Mouse (Mus musculus): ENCODE measurements at regions not wholly inside any gene's neighbourhood (a gene's known extent, or its start where the extent isn't known, plus 50 kb on each side); places are given as distances from the start of the nearest gene placed in this dataset.

GRCm38 (mm10) chr7:73306728-73307127, 68.6 kb upstream of the Rgma start:
- 61% methylated on average over 5 of the region's 5 CpGs for WGBS (ENCODE audit: insufficient replicate concordance)
- no peak overlapping the region for H3K27ac ChIP-seq (ENCODE audit: low read depth, low read length)
- no peak for ATAC-seq (replicated peaks; ENCODE audit: insufficient number of reproducible peaks, low FRiP score, low TSS enrichment)
- no peaks in the 10 kb centered on the region for H3K4me1 ChIP-seq (ENCODE audit: control insufficient read depth, insufficient read depth, low read length)
- no peaks in the 10 kb centered on the region for H3K36me3 ChIP-seq (ENCODE audit: control insufficient read depth, insufficient read depth, low read length)
- no peaks in the 10 kb centered on the region for H3K9me3 ChIP-seq (replicated peaks; ENCODE audit: control insufficient read depth, low read length)
- no peak overlapping the region for H3K9ac ChIP-seq (ENCODE audit: low read depth, low read length)
- no peak overlapping the region for H3K4me2 ChIP-seq
- H3K4me3 ChIP-seq (ENCODE audit: low read depth, low read length), result no peak overlapping the region
- peaks cover 18% of the 10 kb centered on the region for H3K27me3 ChIP-seq (ENCODE audit: control insufficient read depth, insufficient read depth, low read length)

- H3K4me2 ChIP-seq, result no peak overlapping the region
- peaks cover 24% of the 10 kb centered on the region for H3K27me3 ChIP-seq (ENCODE audit: control insufficient read depth, insufficient read depth, low read length)
- no peaks in the 10 kb centered on the region for H3K4me1 ChIP-seq (ENCODE audit: control insufficient read depth, insufficient read depth, low read length)
- no peak for ATAC-seq (replicated peaks; ENCODE audit: insufficient number of reproducible peaks, low FRiP score, low TSS enrichment)
- H3K27ac ChIP-seq (ENCODE audit: low read depth, low read length), result no peak overlapping the region
- H3K36me3 ChIP-seq (ENCODE audit: control insufficient read depth, insufficient read depth, low read length), result no peaks in the 10 kb centered on the region
- no peak overlapping the region for H3K9ac ChIP-seq (ENCODE audit: low read depth, low read length)
- WGBS (ENCODE audit: insufficient replicate concordance), result 40% methylated on average over 13 of the region's 13 CpGs
- H3K4me3 ChIP-seq (ENCODE audit: low read depth, low read length), result no peak overlapping the region
- H3K9me3 ChIP-seq (replicated peaks; ENCODE audit: control insufficient read depth, low read length), result no peaks in the 10 kb centered on the region
These were observed 67.5 kb upstream of the Rgma start for GRCm38 (mm10) chr7:73307586-73308490.

- 54% methylated on average over 7 of the region's 7 CpGs for WGBS (ENCODE audit: insufficient replicate concordance)
- no peak overlapping the region for H3K4me2 ChIP-seq
- no peaks in the 10 kb centered on the region for H3K9me3 ChIP-seq (replicated peaks; ENCODE audit: control insufficient read depth, low read length)
- H3K4me3 ChIP-seq (ENCODE audit: low read depth, low read length), result no peak overlapping the region
- no peaks in the 10 kb centered on the region for H3K4me1 ChIP-seq (ENCODE audit: control insufficient read depth, insufficient read depth, low read length)
- no peak overlapping the region for H3K9ac ChIP-seq (ENCODE audit: low read depth, low read length)
- peaks cover 22% of the 10 kb centered on the region for H3K27me3 ChIP-seq (ENCODE audit: control insufficient read depth, insufficient read depth, low read length)
- H3K27ac ChIP-seq (ENCODE audit: low read depth, low read length), result no peak overlapping the region
- no peaks in the 10 kb centered on the region for H3K36me3 ChIP-seq (ENCODE audit: control insufficient read depth, insufficient read depth, low read length)
- ATAC-seq (replicated peaks; ENCODE audit: insufficient number of reproducible peaks, low FRiP score, low TSS enrichment), result no peak
These were observed 66.3 kb upstream of the Rgma start for GRCm38 (mm10) chr7:73308981-73309380.

GRCm38 (mm10) chr7:73310056-73310455, 65.3 kb upstream of the Rgma start:
- WGBS (ENCODE audit: insufficient replicate concordance), result 92% methylated on average over 10 of the region's 10 CpGs

GRCm38 (mm10) chr7:73310581-73311136, 64.7 kb upstream of the Rgma start:
- H3K27me3 ChIP-seq (ENCODE audit: control insufficient read depth, insufficient read depth, low read length), result peaks cover 21% of the 10 kb centered on the region
- H3K36me3 ChIP-seq (ENCODE audit: control insufficient read depth, insufficient read depth, low read length), result no peaks in the 10 kb centered on the region
- no peak for ATAC-seq (replicated peaks; ENCODE audit: insufficient number of reproducible peaks, low FRiP score, low TSS enrichment)
- no peak overlapping the region for H3K4me3 ChIP-seq (ENCODE audit: low read depth, low read length)
- no peak overlapping the region for H3K9ac ChIP-seq (ENCODE audit: low read depth, low read length)
- H3K4me2 ChIP-seq, result no peak overlapping the region
- no peak overlapping the region for H3K27ac ChIP-seq (ENCODE audit: low read depth, low read length)
- WGBS (ENCODE audit: insufficient replicate concordance), result 83% methylated on average over 15 of the region's 15 CpGs
- H3K9me3 ChIP-seq (replicated peaks; ENCODE audit: control insufficient read depth, low read length), result no peaks in the 10 kb centered on the region
- no peaks in the 10 kb centered on the region for H3K4me1 ChIP-seq (ENCODE audit: control insufficient read depth, insufficient read depth, low read length)

More at GRCm38 (mm10) chr7:73310056-73310455, 65.3 kb upstream of the Rgma start:
- ATAC-seq (replicated peaks; ENCODE audit: insufficient number of reproducible peaks, low FRiP score, low TSS enrichment), result no peak
- no peaks in the 10 kb centered on the region for H3K4me1 ChIP-seq (ENCODE audit: control insufficient read depth, insufficient read depth, low read length)
- H3K27ac ChIP-seq (ENCODE audit: low read depth, low read length), result no peak overlapping the region
- no peak overlapping the region for H3K9ac ChIP-seq (ENCODE audit: low read depth, low read length)
- H3K4me2 ChIP-seq, result no peak overlapping the region
- H3K9me3 ChIP-seq (replicated peaks; ENCODE audit: control insufficient read depth, low read length), result no peaks in the 10 kb centered on the region
- H3K36me3 ChIP-seq (ENCODE audit: control insufficient read depth, insufficient read depth, low read length), result no peaks in the 10 kb centered on the region
- H3K4me3 ChIP-seq (ENCODE audit: low read depth, low read length), result no peak overlapping the region
- H3K27me3 ChIP-seq (ENCODE audit: control insufficient read depth, insufficient read depth, low read length), result peaks cover 22% of the 10 kb centered on the region

- Histone ChIP-seq H3K27ac (ENCODE audit: low read depth, low read length) (no peak overlapping the region), H3K9ac (ENCODE audit: low read depth, low read length) (no peak overlapping the region), H3K4me3 (ENCODE audit: low read depth, low read length) (no peak overlapping the region), H3K4me1 (ENCODE audit: control insufficient read depth, insufficient read depth, low read length) (peaks cover 8% of the 10 kb centered on the region), H3K36me3 (ENCODE audit: control insufficient read depth, insufficient read depth, low read length) (no peaks in the 10 kb centered on the region), H3K9me3 (replicated peaks; ENCODE audit: control insufficient read depth, low read length) (no peaks in the 10 kb centered on the region), H3K27me3 (ENCODE audit: control insufficient read depth, insufficient read depth, low read length) (peaks cover 5% of the 10 kb centered on the region; the same call in 1 of the 2 replicates), H3K4me2 (no peak overlapping the region)
- WGBS (ENCODE audit: insufficient replicate concordance), result 74% methylated on average over 3 of the region's 3 CpGs
- ATAC-seq (replicated peaks; ENCODE audit: insufficient number of reproducible peaks, low FRiP score, low TSS enrichment), result no peak
These were observed 59.8 kb upstream of the Rgma start for GRCm38 (mm10) chr7:73315555-73315954.

- 91% methylated on average over 4 of the region's 4 CpGs for WGBS (ENCODE audit: insufficient replicate concordance)
- H3K9ac ChIP-seq (ENCODE audit: low read depth, low read length), result no peak overlapping the region
- no peaks in the 10 kb centered on the region for H3K36me3 ChIP-seq (ENCODE audit: control insufficient read depth, insufficient read depth, low read length)
- no peak for ATAC-seq (replicated peaks; ENCODE audit: insufficient number of reproducible peaks, low FRiP score, low TSS enrichment)
- no peaks in the 10 kb centered on the region; the same call in 1 of the 2 replicates for H3K27me3 ChIP-seq (ENCODE audit: control insufficient read depth, insufficient read depth, low read length)
- no peaks in the 10 kb centered on the region for H3K9me3 ChIP-seq (replicated peaks; ENCODE audit: control insufficient read depth, low read length)
- no peak overlapping the region for H3K4me3 ChIP-seq (ENCODE audit: low read depth, low read length)
- no peak overlapping the region for H3K27ac ChIP-seq (ENCODE audit: low read depth, low read length)
- no peak overlapping the region for H3K4me2 ChIP-seq
- H3K4me1 ChIP-seq (ENCODE audit: control insufficient read depth, insufficient read depth, low read length), result peaks cover 8% of the 10 kb centered on the region
These were observed 57.7 kb upstream of the Rgma start for GRCm38 (mm10) chr7:73317574-73317973.

- no peak overlapping the region for H3K9ac ChIP-seq (ENCODE audit: low read depth, low read length)
- ATAC-seq (replicated peaks; ENCODE audit: insufficient number of reproducible peaks, low FRiP score, low TSS enrichment), result no peak
- 88% methylated on average over 6 of the region's 6 CpGs for WGBS (ENCODE audit: insufficient replicate concordance)
- no peak overlapping the region for H3K4me2 ChIP-seq
- H3K9me3 ChIP-seq (replicated peaks; ENCODE audit: control insufficient read depth, low read length), result no peaks in the 10 kb centered on the region
- H3K36me3 ChIP-seq (ENCODE audit: control insufficient read depth, insufficient read depth, low read length), result no peaks in the 10 kb centered on the region
- peaks cover 8% of the 10 kb centered on the region for H3K4me1 ChIP-seq (ENCODE audit: control insufficient read depth, insufficient read depth, low read length)
- H3K4me3 ChIP-seq (ENCODE audit: low read depth, low read length), result no peak overlapping the region
- no peaks in the 10 kb centered on the region; the same call in 1 of the 2 replicates for H3K27me3 ChIP-seq (ENCODE audit: control insufficient read depth, insufficient read depth, low read length)
- no peak overlapping the region for H3K27ac ChIP-seq (ENCODE audit: low read depth, low read length)
These were observed 56.3 kb upstream of the Rgma start for GRCm38 (mm10) chr7:73319004-73319403.
